Mouse (Mus musculus) midbrain, embryonic 14.5 days (tissue): ENCODE measurements at regions not wholly inside any gene's neighbourhood (a gene's known extent, or its start where the extent isn't known, plus 50 kb on each side); places are given as distances from the start of the nearest gene placed in this dataset.

ENCODE experiments used
- ATAC-seq: fragments of 200-750 bp; cut with Nextera tagmentation; 2 replicates; pipeline ENCODE4 v1.8.0; 2017; ENCODE audit warnings: moderate number of reproducible peaks, moderate library complexity; ENCODE audit not compliant: low FRiP score, low TSS enrichment
- DNase-seq: peaks from one replicate; pipeline ENCODE4 v3.0.0-alpha.2; 2015
- H3K27ac ChIP-seq: fragments of 300-500 bp; sonication (generic); replicated peaks from 2 replicates; pipeline ENCODE4 v1.5.1; 2014; ENCODE audit warnings: mild to moderate bottlenecking, low read depth, low read length, moderate library complexity
- H3K27me3 ChIP-seq: fragments of 300-500 bp; sonication (generic); 2 replicates; pipeline ENCODE4 v1.6.1; 2014; ENCODE audit warnings: low read length, control low read depth, mixed read lengths; ENCODE audit not compliant: control insufficient read depth, insufficient read depth
- H3K36me3 ChIP-seq: fragments of 300-500 bp; sonication (generic); 2 replicates; pipeline ENCODE4 v1.6.1; 2014; ENCODE audit warnings: low read length, control low read depth; ENCODE audit not compliant: control insufficient read depth, insufficient read depth
- H3K4me1 ChIP-seq: fragments of 300-500 bp; sonication (generic); 2 replicates; pipeline ENCODE4 v1.6.1; 2014; ENCODE audit warnings: mild to moderate bottlenecking, antibody characterized with exemption, low read length, control low read depth; ENCODE audit not compliant: control insufficient read depth, insufficient read depth
- H3K4me2 ChIP-seq: fragments of 300-500 bp; sonication (generic); 2 replicates; pipeline ENCODE4 v1.6.1; 2014; ENCODE audit warnings: mild to moderate bottlenecking, low read length, moderate library complexity
- H3K4me3 ChIP-seq: fragments of 300-500 bp; sonication (generic); replicated peaks from 2 replicates; pipeline ENCODE4 v1.5.1; 2014; ENCODE audit warnings: low read depth, low read length
- H3K9ac ChIP-seq: fragments of 300-500 bp; sonication (generic); replicated peaks from 2 replicates; pipeline ENCODE4 v1.6.1; 2014; ENCODE audit warnings: mild to moderate bottlenecking, low read length, moderate library complexity
- H3K9me3 ChIP-seq: fragments of 300-500 bp; sonication (generic); 2 replicates; pipeline ENCODE4 v1.6.1; 2016; ENCODE audit warnings: low read length, control low read depth, mixed read lengths; ENCODE audit not compliant: control insufficient read depth
- WGBS: fragments of 180-500 bp; shearing (Covaris S2); extraction: QIAGEN DNeasy Blood & Tissue Kit; methylation state at CpG from one replicate; pipeline ENCODE4 v1.1.7; 2014; 5-methylcytosine and 5-hydroxymethylcytosine counted together

DNA sequence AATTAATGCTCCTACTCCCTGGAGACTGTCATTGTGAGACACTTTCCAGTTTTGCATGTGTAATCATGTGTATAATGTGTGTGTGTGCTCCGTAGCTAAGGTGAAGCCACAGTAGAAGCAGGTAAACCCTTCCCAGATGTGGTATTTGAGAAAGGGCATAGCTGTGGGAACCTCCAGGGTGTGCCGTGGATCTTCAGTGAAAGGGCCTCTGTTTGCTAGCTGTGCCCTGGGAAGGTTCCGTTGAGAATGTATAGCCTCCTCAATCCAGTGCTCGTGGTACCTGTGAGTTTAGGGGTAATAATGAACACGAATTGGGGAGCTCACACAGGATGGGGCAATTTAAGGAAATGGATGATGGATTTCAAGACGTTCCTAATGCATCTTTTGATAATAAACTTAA lies 447.6 kb downstream of the Sox2 start:
- H3K4me3 ChIP-seq: no peak overlapping the region
- DNase-seq (no peak), ATAC-seq (no peak)
- WGBS: 87% methylated on average over 6 of the region's 6 CpGs
- peaks cover 4% of the 10 kb centered on the region; the same call in 1 of the 2 replicates for H3K27me3 ChIP-seq
- H3K36me3 ChIP-seq: no peaks in the 10 kb centered on the region
- peaks cover 12% of the 10 kb centered on the region for H3K4me1 ChIP-seq
- H3K9me3 ChIP-seq: no peaks in the 10 kb centered on the region
- H3K4me2 ChIP-seq: no peak overlapping the region
- H3K9ac ChIP-seq: no peak overlapping the region
- no peak overlapping the region for H3K27ac ChIP-seq

DNA sequence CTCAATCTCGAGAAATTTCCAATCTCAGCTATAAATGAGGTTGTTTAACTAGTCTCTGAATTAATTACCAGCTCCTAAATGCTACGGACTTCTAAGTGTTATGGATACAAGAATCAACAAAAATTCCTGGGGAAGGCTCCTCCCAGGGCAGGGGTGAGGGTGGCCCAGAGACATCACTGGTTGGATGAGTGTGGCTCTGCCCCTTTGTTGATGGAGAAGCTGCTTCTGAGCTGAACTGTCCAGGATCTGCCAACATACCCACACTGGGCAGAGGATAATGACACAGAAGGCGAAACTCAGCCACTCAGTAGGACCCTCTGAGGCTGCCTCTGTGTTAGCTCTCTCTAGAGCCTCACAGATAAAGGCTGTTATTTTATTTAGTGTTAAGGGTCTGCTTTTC lies 449.0 kb downstream of the Sox2 start:
- DNase-seq (no peak), ATAC-seq (no peak)
- WGBS: 73% methylated on average over 3 of the region's 3 CpGs
- no peaks in the 10 kb centered on the region for H3K9me3 ChIP-seq
- no peak overlapping the region for H3K4me3 ChIP-seq
- H3K4me1 ChIP-seq: peaks cover 16% of the 10 kb centered on the region
- no peaks in the 10 kb centered on the region for H3K36me3 ChIP-seq
- H3K4me2 ChIP-seq: no peak overlapping the region
- H3K9ac ChIP-seq: no peak overlapping the region
- no peak overlapping the region for H3K27ac ChIP-seq
- H3K27me3 ChIP-seq: peaks cover 4% of the 10 kb centered on the region; the same call in 1 of the 2 replicates

DNA sequence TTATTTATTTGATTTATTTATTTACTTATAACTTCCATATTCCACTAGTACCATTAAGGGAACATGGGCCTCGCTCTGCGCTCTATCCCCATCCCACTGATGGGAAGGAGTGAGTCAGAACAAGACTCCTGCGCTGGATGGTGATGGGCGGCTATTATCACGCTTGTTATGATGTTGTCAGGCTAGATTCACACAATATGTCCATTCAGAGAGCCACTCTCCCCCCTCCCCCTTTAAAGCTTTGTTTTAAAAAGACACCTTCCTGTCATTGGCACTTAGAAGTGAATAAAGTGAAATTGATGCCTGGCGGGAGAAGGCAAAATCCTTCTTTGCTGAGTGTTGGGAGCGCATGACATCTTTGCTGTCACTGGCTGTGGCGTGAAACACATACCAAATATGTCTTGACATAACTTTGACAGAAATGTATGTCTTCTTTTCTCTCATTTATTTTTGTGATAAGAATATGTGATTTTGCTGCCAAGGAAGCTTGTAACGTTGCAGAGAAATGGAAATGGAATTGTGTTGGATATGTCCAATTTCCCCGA lies 449.7 kb downstream of the Sox2 start:
- ATAC-seq (no peak), DNase-seq (no peak)
- 44% methylated on average over 10 of the region's 10 CpGs for WGBS
- no peak overlapping the region for H3K27ac ChIP-seq
- H3K4me2 ChIP-seq: no peak overlapping the region
- no peaks in the 10 kb centered on the region for H3K9me3 ChIP-seq
- H3K27me3 ChIP-seq: peaks cover 4% of the 10 kb centered on the region; the same call in 1 of the 2 replicates
- no peak overlapping the region for H3K9ac ChIP-seq
- H3K4me1 ChIP-seq: peaks cover 16% of the 10 kb centered on the region
- H3K4me3 ChIP-seq: no peak overlapping the region
- H3K36me3 ChIP-seq: no peaks in the 10 kb centered on the region

DNA sequence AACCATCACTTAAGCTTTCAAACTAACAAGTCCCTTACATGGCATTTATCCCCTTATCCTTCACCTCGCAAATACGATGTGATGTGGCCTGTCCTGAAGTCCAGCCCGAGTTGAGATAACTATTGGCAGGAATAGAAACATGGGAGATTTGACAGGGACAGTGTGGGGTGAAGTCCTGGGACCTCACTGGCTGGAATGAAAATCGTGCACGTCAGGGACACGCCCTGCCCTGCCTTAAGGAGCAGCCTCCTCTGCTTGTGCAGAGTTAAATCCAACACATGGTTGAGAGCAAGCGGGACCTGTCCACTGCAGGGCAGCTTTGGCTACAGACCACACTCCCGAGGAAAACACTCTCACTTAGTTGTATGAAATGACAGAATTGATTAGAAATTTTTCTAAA lies 451.1 kb downstream of the Sox2 start:
- ATAC-seq (no peak), DNase-seq (no peak)
- 51% methylated on average over 8 of the region's 8 CpGs for WGBS
- Histone ChIP-seq H3K9ac (no peak overlapping the region), H3K4me3 (no peak overlapping the region), H3K9me3 (no peaks in the 10 kb centered on the region), H3K27ac (no peak overlapping the region), H3K36me3 (no peaks in the 10 kb centered on the region), H3K27me3 (peaks cover 4% of the 10 kb centered on the region; the same call in 1 of the 2 replicates), H3K4me2 (no peak overlapping the region), H3K4me1 (peaks cover 16% of the 10 kb centered on the region)

DNA sequence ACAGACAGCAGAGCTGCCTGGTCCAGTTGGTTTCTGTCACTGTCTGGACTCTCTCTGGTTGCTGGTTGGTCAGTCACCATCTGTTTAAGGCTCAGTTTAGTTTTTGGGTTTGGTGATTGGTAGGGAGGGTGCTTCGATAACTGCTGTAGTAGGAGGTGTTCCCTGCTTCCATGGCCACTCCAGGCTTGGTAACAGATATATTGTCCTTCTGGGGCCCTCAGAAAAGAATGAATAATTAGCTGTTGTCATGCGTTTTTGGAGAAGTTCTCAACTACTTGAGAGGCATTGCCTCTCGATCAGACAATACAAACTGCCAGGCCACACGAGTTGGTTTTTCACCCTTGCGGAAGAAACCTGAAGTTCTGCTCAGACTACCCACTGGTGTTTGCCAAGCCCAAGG lies 451.7 kb downstream of the Sox2 start:
- H3K4me1 ChIP-seq: peaks cover 16% of the 10 kb centered on the region
- H3K4me2 ChIP-seq: 0 out of 2 replicates have a peak overlapping the region, but pooled peaks have one; percentile 6
- no peak overlapping the region for H3K4me3 ChIP-seq
- H3K27ac ChIP-seq: 0 out of 2 replicates have a peak overlapping the region, but pooled peaks have one; percentile 4
- H3K27me3 ChIP-seq: peaks cover 4% of the 10 kb centered on the region; the same call in 1 of the 2 replicates
- H3K9me3 ChIP-seq: no peaks in the 10 kb centered on the region
- DNase-seq (no peak), ATAC-seq (no peak)
- no peak overlapping the region for H3K9ac ChIP-seq
- no peaks in the 10 kb centered on the region for H3K36me3 ChIP-seq
- 23% methylated on average over 5 of the region's 5 CpGs for WGBS

DNA sequence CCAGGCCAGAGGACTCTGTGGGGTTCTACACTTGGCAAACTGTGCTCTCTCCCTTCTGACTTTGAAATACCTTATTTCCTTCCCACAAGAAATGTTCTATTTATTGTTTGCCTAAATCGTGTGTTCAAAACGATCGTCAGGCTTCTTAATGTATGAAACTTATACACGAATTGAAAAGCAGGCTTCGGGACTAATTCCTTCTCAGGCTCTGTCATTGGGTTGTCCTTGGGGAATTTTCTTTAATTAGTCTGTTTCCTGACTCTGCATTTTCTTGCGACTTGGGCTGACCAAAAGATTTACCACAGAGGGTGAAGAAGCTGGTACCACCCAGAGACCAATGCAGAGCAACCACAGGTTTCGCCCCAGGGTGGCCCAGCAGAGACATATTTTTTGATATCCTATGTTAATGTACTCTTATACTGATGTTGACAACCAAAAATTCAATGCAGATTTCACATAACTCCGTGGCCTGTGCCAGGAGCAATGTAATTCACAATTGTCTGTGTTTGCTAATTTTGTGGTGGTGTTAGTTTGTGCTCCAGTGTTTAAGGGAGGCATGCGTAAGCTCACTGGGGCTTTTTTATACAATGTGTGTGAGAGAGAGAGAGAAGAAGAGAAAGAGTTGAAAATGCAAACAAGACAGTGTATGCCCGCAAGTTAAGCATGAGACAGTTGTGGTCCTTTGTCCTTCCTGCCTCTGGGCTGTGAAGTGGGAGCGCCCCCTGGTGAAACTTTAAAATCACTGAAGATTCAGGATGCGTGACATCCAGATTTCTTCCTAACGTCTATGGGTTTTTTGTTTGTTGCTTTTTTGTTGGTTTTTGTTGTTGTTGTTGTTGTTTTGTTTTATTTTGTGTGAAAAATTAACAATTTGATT lies 452.7 kb downstream of the Sox2 start:
- 16% methylated on average over 13 of the region's 13 CpGs for WGBS
- Histone ChIP-seq H3K9ac (no peak overlapping the region), H3K4me3 (no peak overlapping the region), H3K36me3 (no peaks in the 10 kb centered on the region), H3K27me3 (peaks cover 4% of the 10 kb centered on the region; the same call in 1 of the 2 replicates), H3K27ac (peak overlapping the region; percentile 60), H3K4me1 (peaks cover 16% of the 10 kb centered on the region), H3K4me2 (0 out of 2 replicates have a peak overlapping the region, but pooled peaks have one; percentile 31), H3K9me3 (no peaks in the 10 kb centered on the region)
- ATAC-seq: peak; percentile 77
- peak; percentile 93 for DNase-seq

DNA sequence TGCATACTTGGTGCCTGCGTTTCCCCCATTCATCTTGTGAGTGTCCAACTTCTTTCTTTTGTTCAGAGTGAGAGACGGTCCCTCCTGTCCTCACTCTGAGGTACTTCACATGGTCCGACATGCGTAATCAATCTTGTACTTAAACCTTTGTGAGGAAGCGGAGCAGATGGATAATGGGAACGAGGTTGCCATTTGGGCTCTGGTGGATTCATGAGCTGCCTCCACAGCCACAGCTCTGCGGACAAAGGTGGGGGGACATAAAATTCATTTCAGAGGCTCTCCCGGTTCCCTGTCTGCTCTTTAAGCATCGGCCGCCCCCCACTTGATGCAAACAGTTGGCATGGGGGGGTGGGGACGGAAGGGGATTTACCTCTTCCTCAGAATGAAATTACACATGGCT lies 454.7 kb downstream of the Sox2 start:
- Histone ChIP-seq H3K4me2 (no peak overlapping the region), H3K4me1 (peaks cover 16% of the 10 kb centered on the region), H3K27me3 (peaks cover 4% of the 10 kb centered on the region; the same call in 1 of the 2 replicates), H3K4me3 (no peak overlapping the region), H3K9me3 (no peaks in the 10 kb centered on the region), H3K36me3 (no peaks in the 10 kb centered on the region), H3K9ac (no peak overlapping the region), H3K27ac (no peak overlapping the region)
- 44% methylated on average over 11 of the region's 11 CpGs for WGBS
- ATAC-seq: no peak
- DNase-seq: no peak

DNA sequence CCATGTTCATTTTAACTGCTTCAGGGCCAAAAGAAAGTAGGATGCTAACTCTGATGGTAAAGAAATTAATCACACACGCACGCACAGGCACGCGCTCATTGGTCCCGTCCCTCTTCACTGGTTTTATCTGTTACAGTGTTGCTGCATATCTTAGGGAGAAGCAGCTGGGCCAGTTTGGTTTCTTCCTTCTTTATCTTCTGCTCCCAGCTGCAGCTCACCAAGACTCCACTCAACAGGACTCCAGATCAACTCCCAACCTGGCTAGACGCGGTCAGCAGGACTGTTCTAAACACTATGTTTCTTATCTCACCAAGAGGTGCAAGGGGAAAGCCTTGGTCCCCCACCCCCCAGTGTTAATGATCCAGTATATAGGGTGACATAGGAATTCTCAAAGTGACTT lies 455.9 kb downstream of the Sox2 start:
- Histone ChIP-seq H3K27me3 (peaks cover 3% of the 10 kb centered on the region; the same call in 1 of the 2 replicates), H3K9ac (no peak overlapping the region), H3K4me3 (no peak overlapping the region), H3K36me3 (no peaks in the 10 kb centered on the region), H3K9me3 (no peaks in the 10 kb centered on the region), H3K27ac (no peak overlapping the region), H3K4me1 (peaks cover 16% of the 10 kb centered on the region), H3K4me2 (no peak overlapping the region)
- no peak for DNase-seq
- 86% methylated on average over 7 of the region's 7 CpGs for WGBS
- ATAC-seq: no peak
